Mouse (Mus musculus) adrenal gland, adult 18-20 months (tissue): ENCODE measurements at regions not wholly inside any gene's neighbourhood (a gene's known extent, or its start where the extent isn't known, plus 50 kb on each side); places are given as distances from the start of the nearest gene placed in this dataset.

Source experiments
- DNase-seq, 2 experiments: peaks; one replicate each; pipeline ENCODE4 v3.0.0; 2021 to 2022; ENCODE audit warnings: low spot score in 2 of 2

DNA sequence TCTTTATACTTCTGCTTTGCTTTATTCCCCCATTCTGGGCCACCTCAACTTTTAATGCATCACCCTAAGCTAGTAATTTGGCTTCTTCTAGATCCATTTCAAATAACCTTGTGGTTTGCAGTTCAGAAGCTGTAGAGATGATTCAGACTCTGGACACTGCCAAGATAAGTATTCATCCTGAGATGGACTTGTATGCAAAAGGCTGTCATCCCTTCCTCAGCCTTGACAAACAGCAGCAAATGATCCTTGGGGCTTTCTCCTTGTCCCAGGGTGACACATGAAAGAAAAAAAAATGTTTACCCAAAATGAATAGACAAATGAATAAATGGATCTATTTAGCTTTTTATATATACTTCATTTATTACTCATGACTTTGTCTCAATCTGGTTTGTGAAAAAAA is 120.0 kb upstream of the Erbb4 start:
- DNase-seq, result no peak

DNA sequence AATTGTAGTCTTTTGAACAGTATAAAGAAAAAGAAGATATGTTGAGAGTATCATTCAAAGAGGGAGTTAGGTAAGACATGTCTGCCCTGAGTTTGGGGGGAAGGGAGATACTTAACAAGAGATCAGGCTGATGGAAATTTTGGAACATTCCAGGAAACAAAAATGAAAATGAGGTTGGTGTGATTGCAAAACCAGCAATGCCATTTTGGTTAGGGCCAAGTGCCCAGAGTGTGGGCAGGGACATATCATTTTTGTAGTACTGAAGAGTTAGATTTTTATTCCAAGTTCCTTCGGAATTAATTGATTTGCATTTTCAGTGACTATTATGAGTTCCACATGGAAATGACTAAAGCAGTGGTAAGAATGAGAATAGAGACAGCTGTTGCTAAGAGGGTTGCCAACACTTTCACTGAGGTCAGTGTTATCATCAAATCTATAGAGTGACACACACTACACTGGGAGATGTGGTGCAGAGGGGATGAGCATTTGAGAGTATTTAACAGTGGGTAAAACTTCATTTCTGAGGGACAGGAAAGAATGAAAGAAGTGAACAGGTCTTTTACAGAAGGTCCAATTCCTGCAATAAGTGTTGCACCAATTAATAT is 105.1 kb upstream of the Erbb4 start:
- no peak for DNase-seq

DNA sequence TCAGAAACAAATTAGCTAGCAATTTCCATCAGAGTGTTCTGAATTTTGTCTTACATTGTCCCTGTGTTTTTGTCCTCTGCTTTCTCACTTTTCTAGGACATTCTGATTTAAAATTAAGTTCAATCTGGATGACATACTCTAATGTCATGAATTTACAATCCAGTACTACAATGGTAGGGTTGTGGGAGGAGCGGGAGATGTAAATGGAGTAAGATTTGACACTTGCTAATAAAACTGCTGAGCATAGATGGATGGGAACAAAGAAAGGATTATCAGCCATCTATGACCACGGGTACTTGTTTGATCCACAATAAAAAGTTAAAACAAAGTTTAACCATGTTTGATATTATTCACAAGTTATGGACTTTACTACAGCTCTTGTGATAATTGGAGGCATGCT is 94.9 kb upstream of the Erbb4 start:
- DNase-seq, result no peak

GRCm38 (mm10) chr1:69165202-69165601 is 57.3 kb upstream of the Erbb4 start:
- DNase-seq, result no peak
